15 mouse cellular contexts compared by ENCODE assay signal in genomic region chr1:37496591-37497280, GRCm38 (mm10). TPM values are rescaled to one million over a fixed set of nuclear protein-coding genes. Genes with fewer than 3 reads are reported as not detected.
A peak's percentile ranks its signal among the peaks of the same experiment; 100 is the strongest.
DNase-seq lines count a peak whose midpoint lies in the region; ATAC-seq and TF ChIP-seq lines count a peak whose summit lies in the region.
"Had no signal": no experiment of that assay in that cellular context is flagged by ENCODE, and none has a peak within 500 bp of the region (broad histone marks: within the 10 kb centered on the region; RNA-seq: fewer than 3 reads in every experiment).

No protein-coding gene starts in this region.

- H3K36me3 ChIP-seq in heart, embryonic 16.5 days (ENCODE audit: control insufficient read depth, insufficient read depth), result peaks cover 2% of the 10 kb centered on the region; the same call in 1 of the 2 replicates
- H3K36me3 ChIP-seq in liver, embryonic 12.5 days, result no peaks in the 10 kb centered on the region
- peaks cover 45% of the 10 kb centered on the region for H3K36me3 ChIP-seq in small intestine, adult 2 months (ENCODE audit: control insufficient read depth, insufficient read depth, low read length)
- H3K36me3 ChIP-seq: embryonic facial prominence, embryonic 12.5 days; forebrain, embryonic 12.5 days had no signal

- ATAC-seq in heart, embryonic 16.5 days (replicated peaks; ENCODE audit: extremely low read depth, insufficient read depth, low FRiP score), result no peak
- no peak for ATAC-seq in liver, embryonic 12.5 days
- ATAC-seq: midbrain, embryonic 16.5 days; Patski had no signal

- 0 out of 2 replicates have a peak overlapping the region, but pooled peaks have one; percentile 3 for H3K27ac ChIP-seq in heart, embryonic 16.5 days (ENCODE audit: low read length)
- no peak overlapping the region for H3K27ac ChIP-seq in liver, embryonic 12.5 days
- peak overlapping the region; percentile 32; the same call in 1 of the 2 replicates for H3K27ac ChIP-seq in small intestine, adult 2 months (ENCODE audit: insufficient read depth, low read depth, low read length)
- H3K27ac ChIP-seq: embryonic facial prominence, embryonic 12.5 days; forebrain, embryonic 12.5 days; hindbrain, embryonic 14.5 days had no signal

- H3K9ac ChIP-seq in heart, embryonic 16.5 days (ENCODE audit: low read length), result no peak overlapping the region
- no peak overlapping the region for H3K9ac ChIP-seq in liver, embryonic 12.5 days
- H3K9ac ChIP-seq: embryonic facial prominence, embryonic 12.5 days; forebrain, embryonic 12.5 days; hindbrain, embryonic 14.5 days had no signal

- no peak for TF ChIP-seq POLR2A in small intestine, adult 2 months (IDR thresholded peaks at IDR 0.05; ENCODE audit: low read depth, low read length)

- no peak overlapping the region for H3K4me3 ChIP-seq in heart, embryonic 16.5 days (ENCODE audit: low read length)
- H3K4me3 ChIP-seq in liver, embryonic 12.5 days, result no peak overlapping the region
- H3K4me3 ChIP-seq in small intestine, adult 2 months (ENCODE audit: low read depth, low read length), result no peak overlapping the region
- H3K4me3 ChIP-seq: embryonic facial prominence, embryonic 12.5 days; forebrain, embryonic 12.5 days had no signal

- no peaks in the 10 kb centered on the region for H3K27me3 ChIP-seq in heart, embryonic 16.5 days (ENCODE audit: control insufficient read depth, insufficient read depth, low read length)
- H3K27me3 ChIP-seq in liver, embryonic 12.5 days (replicated peaks), result no peaks in the 10 kb centered on the region
- H3K27me3 ChIP-seq in small intestine, adult 2 months (ENCODE audit: control insufficient read depth, insufficient read depth, low read length), result no peaks in the 10 kb centered on the region
- H3K27me3 ChIP-seq: embryonic facial prominence, embryonic 12.5 days; forebrain, embryonic 12.5 days; Patski had no signal

- H3K9me3 ChIP-seq in heart, embryonic 16.5 days (replicated peaks; ENCODE audit: control insufficient read depth, low read length), result no peaks in the 10 kb centered on the region
- no peaks in the 10 kb centered on the region for H3K9me3 ChIP-seq in liver, embryonic 12.5 days (replicated peaks)
- H3K9me3 ChIP-seq: embryonic facial prominence, embryonic 12.5 days; forebrain, embryonic 12.5 days had no signal

- 46% methylated on average over 11 of the region's 11 CpGs for WGBS in heart, embryonic 16.5 days
- 59% methylated on average over 11 of the region's 11 CpGs for WGBS in liver, embryonic 12.5 days (ENCODE audit: insufficient replicate concordance)
- 63% methylated on average over 11 of the region's 11 CpGs for WGBS in small intestine, adult 2 months

- DNase-seq in heart, adult 8-10 months (ENCODE audit: low spot score), result no peak
- peak; percentile 28 for DNase-seq in thymus, postnatal 4 days
- no peak for DNase-seq in thymus, adult 18-20 months
- no peak for DNase-seq in urinary bladder, adult 18-20 months (ENCODE audit: low spot score in 2 of 2)
- no peak for DNase-seq in heart, postnatal 4 days
- DNase-seq: adrenal gland, adult 8-10 months; gastrocnemius, postnatal 14 days had no signal

- no peak for TF ChIP-seq CTCF in small intestine, adult 2 months (IDR thresholded peaks at IDR 0.05; ENCODE audit: extremely low read depth, insufficient read length, insufficient replicate concordance, low read depth, low read length)

- H3K4me1 ChIP-seq in heart, embryonic 16.5 days (ENCODE audit: control insufficient read depth, insufficient read depth, low read length), result peaks cover 2% of the 10 kb centered on the region
- peaks cover 27% of the 10 kb centered on the region for H3K4me1 ChIP-seq in liver, embryonic 12.5 days
- peaks cover 22% of the 10 kb centered on the region; the same call in 1 of the 2 replicates for H3K4me1 ChIP-seq in small intestine, adult 2 months (ENCODE audit: control insufficient read depth, insufficient read depth, insufficient read length, low read length)
- H3K4me1 ChIP-seq: embryonic facial prominence, embryonic 12.5 days; forebrain, embryonic 12.5 days had no signal

- H3K4me2 ChIP-seq in heart, embryonic 16.5 days (ENCODE audit: low read depth, low read length), result peak overlapping the region; percentile 6; the same call in 1 of the 2 replicates
- peak overlapping the region; percentile 62 for H3K4me2 ChIP-seq in liver, embryonic 12.5 days
- H3K4me2 ChIP-seq: embryonic facial prominence, embryonic 12.5 days; forebrain, embryonic 12.5 days; hindbrain, embryonic 14.5 days had no signal

RNA-seq across cellular contexts. Expression of gene Mgat4a, which starts 44.1 kb away (rescaled TPM):
- 5.0 and 5.3 TPM in 2 replicates for polyA plus RNA-seq in heart, embryonic 16.5 days (2015; fragmentation: Nextera tagmentation; extraction: Ambion mirVana)
- 10 to 100 TPM in 2 of 4 experiments, 1 to 10 TPM in 2; 7.6 to 10.6 (median 9.4) TPM for total RNA-seq in heart, adult 8-10 months (2022)
- 1.3 and 2.1 TPM in 2 replicates for polyA plus RNA-seq in liver, embryonic 12.5 days (2016; fragmentation: Nextera tagmentation; extraction: Ambion mirVana)
- polyA plus RNA-seq in small intestine, adult 2 months (2012; rRNA removed), result 21.6 and 53.3 TPM in 2 replicates
- 10 to 100 TPM; 15.1 to 15.5 TPM for total RNA-seq in heart, postnatal 4 days (2021)
